Mouse (Mus musculus) kidney, adult 9 months (tissue): ENCODE measurements around the gene Olfr1411.

ENCODE experiments used
- DNase-seq: peaks from one replicate; pipeline ENCODE4 v3.0.0; 2022

Gene Olfr1411

GRCm38 (mm10) chr1:92641514-92642272 lies 47.5 kb downstream of the Olfr1411 start, which contains the start of gene Cops9:
Gene Cops9 (minus strand): TSS chr1:92641985.
- peak; percentile 91 for DNase-seq

GRCm38 (mm10) chr1:92643691-92644090 lies 49.5 kb downstream of the Olfr1411 start:
- DNase-seq = no peak

GRCm38 (mm10) chr1:92644916-92645315 lies 50.7 kb downstream of the Olfr1411 start:
- no peak for DNase-seq

- no peak for DNase-seq
Observed at GRCm38 (mm10) chr1:92646111-92646510, 51.9 kb downstream of the Olfr1411 start.

DNA sequence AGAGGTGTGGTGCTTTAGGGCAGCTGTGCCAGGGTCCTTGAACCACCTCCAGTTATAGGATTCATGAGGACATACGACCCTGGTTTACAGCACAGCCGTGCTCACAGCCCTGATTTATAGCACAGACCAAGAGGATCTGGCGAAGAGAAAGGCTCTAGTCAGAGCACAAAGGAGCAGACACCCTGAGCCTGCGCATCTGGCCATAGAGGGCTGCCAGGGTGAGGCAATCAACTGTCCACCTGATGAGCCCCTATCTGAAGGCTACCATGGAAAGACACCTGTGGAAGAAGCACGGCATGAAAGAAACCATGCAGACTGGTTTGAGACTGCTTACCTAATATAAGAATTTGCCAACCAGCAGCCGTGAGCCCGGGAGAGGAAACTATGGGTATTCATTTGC lies 52.4 kb downstream of the Olfr1411 start:
- no peak for DNase-seq

- no peak for DNase-seq
Observed at GRCm38 (mm10) chr1:92647026-92647425, 52.8 kb downstream of the Olfr1411 start.
